Mouse (Mus musculus) intestine, embryonic 16.5 days (tissue): ENCODE data around the gene 6430531B16Rik. TPM values are rescaled to one million over a fixed set of nuclear protein-coding genes. Genes with fewer than 3 reads are reported as not detected.

ENCODE experiments used
- ATAC-seq: fragments of 200-750 bp; cut with Nextera tagmentation; 2 replicates; pipeline ENCODE4 v1.8.0; 2017; ENCODE audit warnings: moderate TSS enrichment, moderate library complexity
- H3K27ac ChIP-seq: fragments of 300-500 bp; sonication (generic); 2 replicates; pipeline ENCODE4 v1.5.1; 2014; ENCODE audit warnings: mild to moderate bottlenecking, low read length
- H3K27me3 ChIP-seq: fragments of 300-500 bp; sonication (generic); replicated peaks from 2 replicates; pipeline ENCODE4 v1.6.1; 2014; ENCODE audit warnings: low read length, control low read depth, mixed read lengths; ENCODE audit not compliant: control insufficient read depth, insufficient read depth
- H3K36me3 ChIP-seq: fragments of 300-500 bp; sonication (generic); 2 replicates; pipeline ENCODE4 v1.6.1; 2014; ENCODE audit warnings: low read length, control low read depth; ENCODE audit not compliant: control insufficient read depth, insufficient read depth
- H3K4me1 ChIP-seq: fragments of 300-500 bp; sonication (generic); 2 replicates; pipeline ENCODE4 v1.6.1; 2014; ENCODE audit warnings: low read length, control low read depth, mixed read lengths; ENCODE audit not compliant: control insufficient read depth, insufficient read depth
- H3K4me2 ChIP-seq: fragments of 300-500 bp; sonication (generic); 2 replicates; pipeline ENCODE4 v1.6.1; 2014; ENCODE audit warnings: low read depth, low read length, control low read depth
- H3K4me3 ChIP-seq: fragments of 300-500 bp; sonication (generic); 2 replicates; pipeline ENCODE4 v1.5.1; 2014; ENCODE audit warnings: mild to moderate bottlenecking, low read length
- H3K9ac ChIP-seq: fragments of 300-500 bp; sonication (generic); 2 replicates; pipeline ENCODE4 v1.6.1; 2014; ENCODE audit warnings: low read depth, low read length
- H3K9me3 ChIP-seq: fragments of 300-500 bp; sonication (generic); 2 replicates; pipeline ENCODE4 v1.6.1; 2016; ENCODE audit warnings: low read length, control low read depth; ENCODE audit not compliant: control insufficient read depth
- WGBS: fragments of 180-500 bp; shearing (Covaris S2); extraction: QIAGEN DNeasy Blood & Tissue Kit; methylation state at CpG from one replicate; pipeline ENCODE4 v1.1.7; 2014; 5-methylcytosine and 5-hydroxymethylcytosine counted together
- polyA plus RNA-seq: library from polyadenylated mRNA; unstranded; fragments of >200 nt; fragmentation: Nextera tagmentation; extraction: Ambion mirVana; gene quantifications from 2 replicates; pipeline ENCODE4 v1.2.1, GENCODE M21; 2015

Gene 6430531B16Rik
- polyA plus RNA-seq, 1 experiment from 2014 or later: not detected

- ATAC-seq: no peak
- Histone ChIP-seq H3K4me2 (no peak overlapping the region), H3K36me3 (no peaks in the 10 kb centered on the region), H3K9ac (no peak overlapping the region), H3K4me1 (peaks cover 9% of the 10 kb centered on the region; the same call in 1 of the 2 replicates), H3K4me3 (no peak overlapping the region), H3K27me3 (peaks cover 46% of the 10 kb centered on the region), H3K27ac (no peak overlapping the region), H3K9me3 (no peaks in the 10 kb centered on the region)
- 36% methylated on average over 5 of the region's 5 CpGs for WGBS
Measured at GRCm38 (mm10) chr7:139946032-139946431, 32.5 kb downstream of the 6430531B16Rik start.

DNA sequence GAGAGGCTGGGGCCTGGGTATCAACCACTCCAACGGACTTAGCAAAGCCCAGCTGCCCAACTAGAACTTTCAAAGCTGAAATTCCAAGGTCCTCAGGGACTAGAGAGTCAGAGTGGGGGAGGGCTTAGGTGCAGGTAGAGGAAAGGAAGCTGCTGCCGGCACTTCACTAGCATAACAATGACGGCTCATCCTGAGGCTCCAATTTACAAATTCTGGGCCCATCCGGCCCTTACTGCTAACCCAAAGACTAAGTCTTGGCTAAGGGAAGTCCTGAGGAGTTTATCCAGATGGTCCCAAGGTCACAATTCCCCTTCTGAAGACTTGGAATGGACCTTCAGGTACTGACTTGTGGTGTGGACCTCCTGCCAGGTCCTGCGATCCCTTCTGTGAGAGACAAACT, 33.0 kb downstream of the 6430531B16Rik start:
- no peak overlapping the region for H3K9ac ChIP-seq
- no peak for ATAC-seq
- H3K27me3 ChIP-seq: peaks cover 46% of the 10 kb centered on the region
- no peaks in the 10 kb centered on the region for H3K36me3 ChIP-seq
- no peaks in the 10 kb centered on the region for H3K9me3 ChIP-seq
- H3K4me2 ChIP-seq: no peak overlapping the region
- no peak overlapping the region for H3K4me3 ChIP-seq
- 22% methylated on average over 5 of the region's 5 CpGs for WGBS
- peaks cover 9% of the 10 kb centered on the region; the same call in 1 of the 2 replicates for H3K4me1 ChIP-seq
- no peak overlapping the region for H3K27ac ChIP-seq

GRCm38 (mm10) chr7:139944291-139945240, 34.0 kb downstream of the 6430531B16Rik start:
- Histone ChIP-seq H3K36me3 (no peaks in the 10 kb centered on the region), H3K4me2 (peak overlapping the region; percentile 70), H3K27me3 (peaks cover 46% of the 10 kb centered on the region), H3K4me1 (peaks cover 9% of the 10 kb centered on the region; the same call in 1 of the 2 replicates), H3K27ac (no peak overlapping the region), H3K9ac (peak overlapping the region; percentile 41), H3K4me3 (peak overlapping the region; percentile 43), H3K9me3 (no peaks in the 10 kb centered on the region)
- 3% methylated on average over 68 of the region's 68 CpGs for WGBS
- ATAC-seq: peak; percentile 42

DNA sequence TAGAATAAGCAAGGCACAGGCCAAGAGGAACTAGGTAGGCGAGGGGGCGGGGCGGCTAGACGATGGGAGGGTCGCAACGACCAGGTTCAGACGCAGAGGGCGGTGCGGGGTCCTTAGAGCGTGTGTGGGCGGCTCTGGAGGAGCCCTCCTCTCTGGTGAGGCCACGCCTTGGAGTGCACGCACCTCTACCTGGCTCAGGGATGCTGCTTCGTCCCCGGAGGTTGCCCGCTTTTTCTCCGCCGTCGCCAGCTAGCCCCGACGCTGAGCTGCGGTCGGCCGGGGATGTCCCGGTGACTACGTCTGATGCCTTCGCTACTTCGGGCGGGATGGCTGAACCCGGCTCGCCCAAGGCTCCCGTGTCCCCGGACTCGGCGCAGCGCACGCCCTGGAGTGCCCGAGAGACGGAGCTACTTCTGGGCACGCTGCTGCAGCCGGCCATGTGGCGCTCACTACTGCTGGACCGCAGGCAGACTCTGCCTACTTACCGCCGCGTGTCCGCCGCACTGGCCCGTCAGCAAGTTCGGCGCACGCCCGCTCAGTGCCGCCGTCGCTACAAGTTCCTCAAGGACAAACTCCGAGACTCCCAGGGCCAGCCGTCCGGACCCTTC, 34.8 kb downstream of the 6430531B16Rik start, which contains the start of gene Utf1:
Gene Utf1 (plus strand): TSS at position 116 of the 608 bp plus-strand sequence.
- Histone ChIP-seq H3K27ac (no peak within 1 kb of the TSS), H3K4me1 (peaks cover 9% of the 10 kb centered on the region; the same call in 1 of the 2 replicates), H3K27me3 (peaks cover 46% of the 10 kb centered on the region), H3K36me3 (no peaks in the 10 kb centered on the region), H3K9ac (peak within 1 kb of the TSS; percentile 41), H3K4me2 (peak within 1 kb of the TSS; percentile 70), H3K9me3 (no peaks in the 10 kb centered on the region), H3K4me3 (peak within 1 kb of the TSS; percentile 43)
- under 1% methylated on average over 59 of the region's 59 CpGs for WGBS
- peak; percentile 60 for ATAC-seq

- no peak for ATAC-seq
- H3K9me3 ChIP-seq: no peaks in the 10 kb centered on the region
- H3K4me2 ChIP-seq: no peak overlapping the region
- H3K9ac ChIP-seq: no peak overlapping the region
- no peak overlapping the region for H3K27ac ChIP-seq
- 63% methylated on average over 16 of the region's 16 CpGs for WGBS
- no peaks in the 10 kb centered on the region for H3K36me3 ChIP-seq
- H3K27me3 ChIP-seq: peaks cover 32% of the 10 kb centered on the region
- peaks cover 9% of the 10 kb centered on the region; the same call in 1 of the 2 replicates for H3K4me1 ChIP-seq
- no peak overlapping the region for H3K4me3 ChIP-seq
Measured at GRCm38 (mm10) chr7:139940476-139941209, 37.9 kb downstream of the 6430531B16Rik start.

DNA sequence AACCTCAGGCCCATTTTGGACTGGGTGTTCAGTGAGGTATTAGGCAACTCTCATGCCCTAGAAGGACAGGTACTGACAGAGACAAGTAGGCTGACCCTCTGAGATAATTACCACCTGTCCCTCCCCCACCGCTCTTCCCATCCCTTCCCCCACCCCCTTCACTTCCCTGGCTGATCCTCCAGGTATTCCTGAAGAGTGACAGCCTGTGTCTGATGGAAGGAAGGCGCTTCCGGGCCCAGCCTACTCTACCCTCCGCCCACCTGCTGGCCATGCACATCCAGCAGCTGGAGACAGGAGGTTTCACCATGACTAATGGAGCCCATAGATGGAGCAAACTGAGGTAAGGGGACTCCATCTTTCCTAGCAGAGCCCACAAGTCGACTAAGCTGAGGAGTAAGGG, 40.7 kb downstream of the 6430531B16Rik start:
- no peak for ATAC-seq
- 65% methylated on average over 5 of the region's 5 CpGs for WGBS
- Histone ChIP-seq H3K9ac (no peak overlapping the region), H3K4me3 (no peak overlapping the region), H3K9me3 (no peaks in the 10 kb centered on the region), H3K27me3 (peaks cover 6% of the 10 kb centered on the region; the same call in 1 of the 2 replicates), H3K36me3 (no peaks in the 10 kb centered on the region), H3K4me1 (no peaks in the 10 kb centered on the region), H3K27ac (no peak overlapping the region), H3K4me2 (no peak overlapping the region)

DNA sequence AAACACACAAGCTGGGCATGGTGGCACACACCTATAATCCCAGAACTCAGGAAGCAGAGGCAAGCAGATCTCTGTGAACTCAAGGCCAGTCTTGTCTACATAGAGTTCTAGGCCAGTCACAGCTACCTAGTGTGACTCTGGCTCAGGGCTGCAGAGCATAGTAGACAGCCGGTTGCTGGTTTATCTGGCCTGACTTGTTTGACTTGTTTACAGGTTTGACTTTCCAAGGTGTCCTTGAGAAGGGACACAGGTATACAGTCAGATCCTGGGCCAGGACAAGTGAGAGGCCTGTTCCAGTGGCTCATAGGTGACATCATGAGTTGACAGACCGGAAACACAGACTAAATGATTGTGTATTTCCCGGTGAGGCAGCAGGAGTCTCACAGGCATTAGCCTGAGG, 41.4 kb downstream of the 6430531B16Rik start:
- ATAC-seq: 0 out of 2 replicates have a peak, but pooled peaks have one; percentile 42
- H3K4me3 ChIP-seq: no peak overlapping the region
- no peaks in the 10 kb centered on the region for H3K36me3 ChIP-seq
- no peaks in the 10 kb centered on the region for H3K4me1 ChIP-seq
- peaks cover 3% of the 10 kb centered on the region; the same call in 1 of the 2 replicates for H3K27me3 ChIP-seq
- no peak overlapping the region for H3K27ac ChIP-seq
- 60% methylated on average over 3 of the region's 3 CpGs for WGBS
- H3K9me3 ChIP-seq: no peaks in the 10 kb centered on the region
- no peak overlapping the region for H3K4me2 ChIP-seq
- no peak overlapping the region for H3K9ac ChIP-seq

DNA sequence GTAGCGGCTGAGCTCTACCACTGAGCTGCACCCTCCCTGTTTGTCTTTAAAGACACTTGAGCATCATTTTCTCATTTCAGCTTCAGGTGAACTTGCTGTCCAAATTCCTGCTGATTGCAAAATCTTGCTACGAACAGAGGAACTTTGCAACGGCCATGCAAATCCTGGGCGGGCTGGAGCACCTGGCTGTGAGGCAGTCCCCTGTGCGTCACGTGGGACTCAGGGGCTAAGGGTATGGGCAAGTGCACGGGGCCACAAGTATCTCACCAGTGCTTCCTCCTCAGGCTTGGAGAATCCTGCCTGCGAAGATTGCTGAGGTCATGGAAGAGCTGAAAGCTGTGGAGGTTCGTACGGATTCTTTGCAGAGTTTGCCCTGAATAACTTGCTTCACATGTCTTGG, 41.9 kb downstream of the 6430531B16Rik start:
- Histone ChIP-seq H3K27ac (no peak overlapping the region), H3K4me3 (no peak overlapping the region), H3K9me3 (no peaks in the 10 kb centered on the region), H3K27me3 (peaks cover 2% of the 10 kb centered on the region; the same call in 1 of the 2 replicates), H3K4me2 (no peak overlapping the region), H3K4me1 (no peaks in the 10 kb centered on the region), H3K9ac (no peak overlapping the region), H3K36me3 (no peaks in the 10 kb centered on the region)
- no peak for ATAC-seq
- 85% methylated on average over 10 of the region's 10 CpGs for WGBS

- Histone ChIP-seq H3K4me1 (no peaks in the 10 kb centered on the region), H3K4me3 (no peak overlapping the region), H3K27me3 (no peaks in the 10 kb centered on the region), H3K27ac (no peak overlapping the region), H3K9me3 (no peaks in the 10 kb centered on the region), H3K36me3 (no peaks in the 10 kb centered on the region), H3K9ac (no peak overlapping the region), H3K4me2 (no peak overlapping the region)
- ATAC-seq: 0 out of 2 replicates have a peak, but pooled peaks have one; percentile 56
- 17% methylated on average over 11 of the region's 11 CpGs for WGBS
Measured at GRCm38 (mm10) chr7:139930732-139931131, 47.8 kb downstream of the 6430531B16Rik start.
